Mouse (Mus musculus): ENCODE measurements around the gene Pigs.

Pigs gene

DNA sequence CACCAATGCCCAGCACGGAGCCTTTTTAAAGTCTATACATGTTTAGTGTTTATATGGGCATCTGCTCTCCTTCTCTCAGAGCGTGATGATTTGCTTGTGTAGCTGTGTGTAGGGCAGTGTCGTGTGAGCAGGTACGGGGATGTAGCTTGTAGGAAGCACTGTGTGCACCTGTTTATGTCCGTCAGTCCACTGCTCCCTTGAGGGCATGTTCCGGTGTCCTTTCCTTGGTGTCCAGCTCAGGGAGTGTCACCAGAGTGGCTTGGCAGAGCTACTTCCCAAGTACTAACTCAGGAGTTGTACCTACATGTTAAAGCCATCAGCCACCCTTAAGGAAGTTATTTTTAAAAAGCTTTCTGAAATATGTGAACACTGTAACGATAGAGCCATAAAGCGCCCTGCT, 8.8 kb downstream of the Pigs start:
- DNase-seq (ENCODE audit: low read depth, low spot score), result no peak

DNA sequence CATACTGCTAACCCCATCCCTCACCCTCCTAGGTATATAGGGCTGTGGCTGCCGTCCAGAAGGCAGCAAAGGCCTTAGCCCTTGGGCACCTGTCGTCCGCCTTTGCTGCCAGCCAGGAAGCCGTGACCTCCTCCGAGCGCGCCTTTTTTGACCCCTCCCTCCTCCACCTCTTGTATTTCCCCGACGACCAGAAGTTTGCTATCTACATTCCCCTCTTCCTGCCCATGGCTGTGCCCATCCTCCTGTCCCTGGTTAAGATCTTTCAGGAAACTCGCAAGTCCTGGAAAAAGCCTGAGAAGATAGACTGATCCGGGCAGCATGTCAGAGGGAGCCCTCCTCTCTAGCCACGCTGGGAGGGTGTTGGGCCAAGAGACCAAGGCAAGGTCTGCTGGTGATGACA, 13.5 kb downstream of the Pigs start:
- no peak for DNase-seq (ENCODE audit: low read depth, low spot score)

DNA sequence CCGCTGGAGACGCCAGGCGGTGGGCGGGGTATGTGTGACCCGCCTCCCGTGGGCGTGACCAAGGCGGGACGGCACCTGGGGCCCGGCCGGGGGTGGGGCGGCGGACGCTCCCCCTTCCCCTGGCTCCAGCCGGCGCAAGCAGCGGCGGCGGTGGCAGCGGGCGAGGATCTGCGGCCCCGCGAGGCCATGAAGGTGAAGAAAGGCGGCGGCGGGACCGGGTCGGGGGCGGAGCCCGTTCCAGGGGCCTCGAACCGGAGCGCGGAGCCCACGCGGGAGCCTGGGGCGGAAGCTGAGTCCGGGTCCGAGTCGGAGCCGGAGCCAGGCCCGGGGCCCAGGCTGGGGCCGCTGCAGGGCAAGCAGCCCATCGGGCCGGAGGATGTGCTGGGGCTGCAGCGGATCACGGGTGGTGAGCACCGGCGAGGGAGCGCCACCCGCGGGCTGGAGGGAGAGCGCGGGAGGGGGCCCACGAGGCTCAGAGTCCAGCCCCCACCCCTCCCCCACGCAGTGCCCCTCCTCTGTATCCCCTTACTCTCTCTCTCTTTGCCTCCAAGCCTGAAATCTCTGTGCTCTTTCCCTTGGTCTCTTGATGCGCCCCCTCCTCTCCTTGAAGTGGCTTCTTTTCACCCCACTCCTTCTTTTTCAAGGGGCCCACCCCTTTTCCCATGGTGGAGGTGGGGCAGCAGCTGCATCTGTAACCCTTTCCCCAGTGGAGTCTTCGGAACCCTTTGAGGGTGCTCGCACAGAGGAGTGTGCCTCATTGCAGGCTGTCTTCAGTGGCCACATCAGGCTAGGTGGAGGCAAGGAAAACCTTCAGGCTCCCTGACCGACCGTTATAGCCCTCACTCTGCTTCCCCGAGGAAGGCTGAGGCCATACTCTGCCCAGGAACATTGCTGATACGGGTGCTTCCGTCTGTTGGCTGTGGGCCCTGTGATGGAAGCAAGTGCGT, 15.4 kb downstream of the Pigs start, which contains the start of gene Unc119:
Gene Unc119 (plus strand): TSS at position 102 of the 947 bp plus-strand sequence.
- peak; percentile 57 for DNase-seq (ENCODE audit: low read depth, low spot score)

DNA sequence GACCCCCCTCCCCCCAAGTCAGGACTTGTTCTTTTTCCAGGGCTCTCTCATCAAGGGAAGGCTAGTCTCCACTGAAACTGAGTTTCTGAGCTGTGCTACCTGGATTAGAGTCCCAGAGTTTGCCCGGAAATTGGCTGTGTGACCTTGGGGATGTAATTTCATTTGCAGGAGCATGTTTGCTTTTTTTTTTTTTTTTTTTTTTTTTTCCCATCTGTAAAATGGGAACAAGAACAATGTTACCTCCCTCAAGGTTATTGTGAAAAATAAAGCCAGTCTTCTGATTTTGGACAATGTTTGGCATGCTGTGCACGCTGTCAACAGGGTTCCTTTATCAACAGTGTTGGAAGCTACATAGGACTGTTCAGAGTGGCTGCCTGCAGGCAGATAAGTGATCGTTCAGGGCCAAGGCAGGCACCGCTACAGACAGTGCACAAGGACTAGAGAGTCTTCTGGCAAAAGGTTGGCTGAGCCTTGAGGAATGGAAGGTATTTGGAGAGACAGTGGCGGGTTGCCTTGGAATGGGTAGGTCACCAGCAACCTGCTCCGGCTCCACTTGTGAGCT, 16.2 kb downstream of the Pigs start:
- no peak for DNase-seq (ENCODE audit: low read depth, low spot score)

- no peak for DNase-seq (ENCODE audit: low read depth, low spot score)
Measured at GRCm38 (mm10) chr11:78344890-78345715, 16.9 kb downstream of the Pigs start.

DNA sequence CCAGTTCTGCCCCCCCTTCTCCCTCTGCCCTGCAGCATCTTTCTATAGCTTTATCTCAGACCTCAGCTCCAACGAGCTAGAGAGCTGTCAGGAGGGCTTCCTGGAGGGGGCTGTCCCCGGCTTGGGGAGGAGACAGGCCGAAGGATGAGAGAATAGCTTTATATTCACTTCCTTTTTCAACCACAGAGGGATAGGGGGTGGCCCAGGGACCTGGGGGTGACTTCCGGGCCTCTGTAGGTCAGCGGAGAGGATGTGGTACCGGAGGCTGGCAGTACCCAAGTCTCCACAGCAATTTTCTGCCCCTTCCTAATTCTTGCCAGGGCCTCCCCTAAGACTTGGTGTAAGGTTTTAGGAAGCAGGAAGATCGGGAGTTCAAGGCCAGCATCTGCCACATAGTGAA, 17.6 kb downstream of the Pigs start:
- no peak for DNase-seq (ENCODE audit: low read depth, low spot score)

DNA sequence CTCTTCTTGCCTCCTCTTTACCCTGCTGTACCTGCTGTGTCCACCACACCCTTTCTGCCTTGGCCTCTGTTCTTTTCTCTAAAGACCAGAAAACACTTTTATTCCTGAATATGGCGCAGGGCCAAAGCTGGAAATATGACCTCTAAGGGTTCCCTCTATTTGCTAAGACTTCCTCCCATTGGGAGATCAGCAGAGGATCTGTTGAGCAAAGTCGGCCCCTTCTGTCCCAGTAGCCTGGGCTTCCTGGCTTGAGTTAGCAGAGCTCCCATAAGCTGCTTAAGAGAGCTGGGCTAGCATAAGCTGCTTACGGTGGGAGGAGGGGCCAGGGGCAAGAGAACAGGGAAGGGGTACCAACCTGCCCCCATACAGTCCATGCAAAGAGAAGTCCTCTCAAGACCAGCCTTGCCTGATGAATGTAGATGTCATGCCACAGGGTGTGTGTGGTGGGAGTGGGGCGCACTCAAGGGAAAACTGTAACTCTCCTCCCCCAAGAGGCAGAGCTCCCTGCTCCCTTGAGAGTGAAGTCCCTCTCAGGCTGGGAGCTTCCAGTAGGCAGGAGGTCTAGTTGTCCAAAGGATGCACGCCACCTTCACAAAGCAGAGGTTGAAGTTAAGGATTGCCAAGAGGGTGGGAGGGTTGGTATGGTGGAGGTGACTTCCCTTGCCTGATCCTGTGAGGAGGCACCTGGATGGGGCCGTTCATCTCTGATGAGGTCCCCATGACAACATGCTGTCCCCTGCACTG, 18.3 kb downstream of the Pigs start:
- DNase-seq (ENCODE audit: low read depth, low spot score), result no peak

- peak; percentile 83 for DNase-seq (ENCODE audit: low read depth, low spot score)
Measured at GRCm38 (mm10) chr11:78347070-78347754, 19.0 kb downstream of the Pigs start.

DNA sequence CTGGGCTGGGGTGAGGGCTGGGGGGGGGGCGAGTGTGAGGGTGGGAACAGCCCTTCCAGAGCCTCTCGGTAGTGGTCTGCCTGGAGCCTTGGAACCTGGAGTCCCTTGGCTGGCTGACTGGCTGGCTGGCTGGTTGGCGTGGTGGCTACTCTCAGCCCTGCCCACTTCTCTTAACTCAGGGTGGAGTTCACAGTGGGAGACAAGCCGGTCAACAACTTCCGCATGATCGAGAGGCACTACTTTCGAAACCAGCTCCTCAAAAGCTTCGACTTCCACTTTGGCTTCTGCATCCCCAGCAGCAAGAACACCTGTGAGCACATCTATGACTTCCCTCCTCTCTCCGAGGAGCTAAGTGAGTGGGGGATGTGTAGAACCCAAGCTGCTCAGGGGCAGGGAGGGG, 19.7 kb downstream of the Pigs start:
- DNase-seq (ENCODE audit: low read depth, low spot score), result peak; percentile 40

DNA sequence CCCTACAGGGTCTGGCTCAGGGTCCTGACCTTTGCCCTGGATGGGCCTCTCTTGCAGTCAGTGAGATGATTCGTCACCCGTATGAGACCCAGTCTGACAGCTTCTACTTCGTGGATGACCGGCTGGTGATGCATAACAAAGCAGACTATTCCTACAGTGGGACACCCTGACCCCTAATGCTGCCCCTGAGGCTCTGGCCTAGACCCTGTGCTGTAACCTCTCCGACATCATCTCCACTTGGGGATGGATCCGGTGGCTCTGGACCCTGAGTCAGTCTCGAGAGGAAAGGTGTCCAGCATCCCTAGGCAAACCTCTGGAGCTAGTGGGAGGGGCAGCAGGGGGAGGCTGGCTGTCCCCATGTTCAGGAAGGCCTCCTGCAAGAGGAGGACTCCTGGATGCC, 20.3 kb downstream of the Pigs start:
- no peak for DNase-seq (ENCODE audit: low read depth, low spot score)

- DNase-seq (ENCODE audit: low read depth, low spot score), result no peak
Measured at GRCm38 (mm10) chr11:78349441-78350358, 21.5 kb downstream of the Pigs start.

DNA sequence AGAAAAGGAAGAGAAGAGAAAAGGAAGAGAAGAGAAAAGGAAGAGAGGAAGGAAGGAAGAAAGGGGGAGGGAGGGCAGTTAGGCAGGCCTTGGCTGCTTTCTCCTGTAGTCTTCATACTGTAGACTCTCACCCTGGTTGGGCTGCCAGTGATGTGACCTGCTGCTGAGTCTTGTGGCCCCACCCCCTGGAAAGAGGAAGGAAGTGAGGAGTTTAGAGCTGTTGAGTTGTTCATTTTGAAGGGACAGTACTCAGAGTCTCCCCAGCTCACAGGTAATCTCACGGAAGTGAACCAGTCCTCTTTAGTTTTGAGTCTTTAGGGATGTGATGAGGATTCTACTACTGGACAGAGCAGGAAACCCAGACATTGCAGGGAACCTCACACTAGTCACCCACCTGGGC, 24.9 kb downstream of the Pigs start:
- no peak for DNase-seq (ENCODE audit: low read depth, low spot score)

DNA sequence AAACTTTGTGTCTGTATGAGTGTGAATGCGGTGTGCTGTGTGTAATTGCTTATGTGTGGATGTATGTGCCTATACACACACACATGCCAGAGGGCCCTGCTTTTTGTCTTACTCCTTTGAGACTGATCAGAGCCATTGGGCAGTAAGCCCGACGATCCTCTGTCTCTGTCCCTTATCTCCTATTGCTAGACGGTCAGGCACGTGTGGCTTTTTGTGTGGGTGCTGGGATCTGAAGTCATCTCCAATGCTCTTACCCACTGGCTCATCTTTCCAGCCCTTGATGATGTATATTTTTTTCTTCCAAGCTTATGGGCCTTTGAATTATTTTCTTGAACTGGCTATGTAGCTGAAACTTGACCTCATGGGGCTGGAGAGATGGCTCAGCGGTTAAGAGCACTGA, 26.7 kb downstream of the Pigs start:
- DNase-seq (ENCODE audit: low read depth, low spot score), result no peak

DNA sequence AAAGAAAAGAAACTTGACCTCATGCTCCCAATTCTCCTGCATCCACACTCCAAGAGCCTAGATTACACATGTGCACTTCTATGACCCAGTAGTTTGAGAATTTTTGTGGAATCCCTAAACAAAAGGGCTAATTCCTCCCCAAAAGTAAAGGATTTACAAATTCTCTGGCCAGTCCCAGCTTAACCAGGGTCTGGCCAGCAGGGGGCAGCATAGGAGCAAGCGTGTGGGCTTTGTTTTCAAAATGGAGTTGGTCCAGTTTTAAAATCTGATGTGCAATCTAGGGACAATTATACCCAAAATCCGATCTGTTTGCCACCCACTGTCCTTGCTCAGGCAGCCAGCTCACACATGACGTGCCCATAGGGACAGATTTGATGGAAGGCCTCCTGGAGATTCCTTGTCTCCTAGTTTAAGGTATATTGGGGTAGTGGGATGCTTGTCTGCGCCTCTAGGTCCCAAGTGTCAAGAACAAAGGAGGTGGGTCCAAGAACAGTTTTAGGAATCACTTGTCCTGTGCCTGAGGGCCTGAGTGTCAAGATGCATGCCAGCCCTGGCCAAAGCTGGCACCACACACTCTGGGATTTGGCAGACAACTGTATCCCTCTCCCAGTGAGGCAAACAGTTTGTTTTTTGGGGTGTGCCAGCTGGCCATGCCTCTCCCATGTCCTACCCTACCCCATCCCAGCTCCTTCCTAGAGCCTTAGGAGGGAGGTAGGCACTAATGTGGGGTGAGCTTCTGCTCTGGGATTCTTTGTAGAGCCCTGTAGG, 27.4 kb downstream of the Pigs start:
- peak; percentile 70 for DNase-seq (ENCODE audit: low read depth, low spot score)

DNA sequence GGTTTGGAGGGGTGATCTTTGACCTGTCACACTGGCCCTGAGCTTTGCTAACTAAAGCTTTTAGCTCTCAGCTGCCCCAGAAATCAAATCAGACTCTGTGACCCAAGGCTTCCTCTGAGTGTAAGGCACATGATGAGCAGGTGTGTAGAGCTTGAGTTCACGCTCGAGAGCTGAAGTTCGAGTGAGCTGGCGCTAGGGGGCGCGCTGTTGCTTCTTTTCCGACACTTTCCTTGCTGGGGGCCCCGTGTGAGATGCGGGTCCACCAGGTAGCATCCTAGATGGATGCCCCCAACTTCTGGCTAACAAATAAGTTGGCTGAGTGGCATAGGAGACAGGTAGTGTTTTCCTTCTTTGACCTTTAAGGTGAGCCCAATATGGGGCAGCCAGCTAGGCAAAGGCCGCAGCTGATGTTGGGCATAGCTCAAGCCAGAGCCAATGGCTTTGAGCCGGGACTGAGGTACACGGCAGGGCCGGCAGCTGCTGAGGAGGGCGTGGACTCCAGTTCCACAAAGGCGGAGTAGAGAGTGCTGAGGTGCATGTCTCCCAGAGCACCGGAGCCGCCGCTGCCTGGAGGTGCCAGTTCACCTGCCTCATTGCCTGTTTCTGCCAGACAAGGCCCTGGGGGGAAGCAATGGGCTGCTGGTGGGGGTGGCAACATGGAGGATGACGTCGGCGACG, 30.3 kb downstream of the Pigs start:
- peak; percentile 80 for DNase-seq (ENCODE audit: low read depth, low spot score)

- peak; percentile 92 for DNase-seq (ENCODE audit: low read depth, low spot score)
Measured at GRCm38 (mm10) chr11:78360125-78360788, 32.0 kb downstream of the Pigs start.

DNA sequence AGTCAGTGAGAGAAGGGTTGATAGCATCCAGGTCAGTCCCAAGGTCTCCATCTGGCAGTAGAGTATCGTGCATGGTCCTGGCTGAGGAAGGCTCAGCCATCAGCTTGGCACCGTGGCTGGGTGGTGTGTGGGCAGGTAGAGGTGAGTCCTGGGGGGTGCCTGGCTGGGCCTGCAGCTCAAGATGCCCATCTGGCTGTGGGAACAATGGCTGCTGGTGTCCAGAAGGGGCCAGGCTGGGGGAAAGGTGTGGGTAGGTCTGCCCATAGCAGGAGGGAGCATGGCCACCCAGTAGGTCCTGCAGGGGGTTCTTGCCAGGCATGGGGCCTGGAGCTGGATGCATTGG, 32.5 kb downstream of the Pigs start:
- DNase-seq (ENCODE audit: low read depth, low spot score), result no peak

Data from ES-CJ7 (cell line).